Mouse (Mus musculus): ENCODE measurements around the gene Rngtt.

DNA sequence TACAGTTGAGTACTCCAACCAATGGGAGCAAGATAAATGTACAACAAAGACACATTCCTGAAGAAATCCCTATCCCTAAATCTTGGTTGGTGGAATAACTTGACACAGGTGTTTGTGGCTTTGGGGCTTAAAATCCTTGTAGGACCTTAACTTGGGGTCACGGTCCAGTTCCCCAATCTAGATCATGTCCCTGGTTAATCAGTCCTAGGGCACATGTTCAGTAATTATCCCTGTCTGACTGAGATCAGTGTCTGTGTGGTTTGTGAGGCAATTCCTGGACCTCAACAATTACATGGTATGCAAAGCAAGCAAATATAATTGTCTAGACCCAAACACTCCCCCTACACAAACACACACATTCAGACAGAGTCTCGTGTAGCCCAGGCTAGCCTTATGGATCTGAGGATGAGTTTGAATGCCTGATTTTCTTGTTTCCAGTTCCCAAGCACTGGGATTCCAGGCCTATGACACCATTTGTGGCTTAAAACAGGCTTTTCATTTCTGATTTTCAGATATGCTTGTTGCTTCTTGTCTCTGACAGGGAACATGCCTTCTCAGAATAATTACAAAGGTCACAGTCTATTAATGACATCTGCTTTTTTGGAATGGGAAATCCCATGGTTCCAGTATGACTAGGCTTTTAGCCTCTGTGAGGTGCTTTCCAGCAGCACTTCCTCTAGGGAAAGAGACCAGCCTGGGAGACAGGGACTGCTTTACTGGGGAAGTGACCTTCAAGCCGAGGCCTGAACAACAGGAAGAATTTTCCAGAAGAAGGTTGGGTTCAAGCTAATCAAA lies 28.0 kb upstream of the Rngtt start:
- no peak for TF ChIP-seq ETS1 (IDR thresholded peaks at IDR 0.05; ENCODE audit: low read depth, low read length)
- no peak for TF ChIP-seq CTCF (IDR thresholded peaks at IDR 0.05 in 2 of 3, conservative IDR thresholded peaks at IDR 0.05 in 1 of 3; ENCODE audit: control insufficient read depth in 1 of 3, insufficient read depth in 1 of 3, low read depth in 2 of 3, low read length in 3 of 3, poor library complexity in 1 of 3, severe bottlenecking in 1 of 3)
- no peak for TF ChIP-seq ZNF384 (IDR thresholded peaks at IDR 0.05; ENCODE audit: low read depth, low read length)
- TF ChIP-seq BHLHE40 (IDR thresholded peaks at IDR 0.05; ENCODE audit: borderline replicate concordance, low read depth, low read length), result no peak
- TF ChIP-seq GATA1 (IDR thresholded peaks at IDR 0.05; ENCODE audit: low read depth, low read length), result no peak
- no peak for TF ChIP-seq USF1 (IDR thresholded peaks at IDR 0.05; ENCODE audit: low read depth, low read length)
- no peak for TF ChIP-seq HCFC1 (IDR thresholded peaks at IDR 0.05; ENCODE audit: low read depth, low read length)
- no peak for TF ChIP-seq ZKSCAN1 (IDR thresholded peaks at IDR 0.05; ENCODE audit: low read depth, low read length)
- TF ChIP-seq UBTF (IDR thresholded peaks at IDR 0.05; ENCODE audit: borderline replicate concordance, insufficient read depth, low read depth, low read length), result no peak
- TF ChIP-seq POLR2AphosphoS2 (IDR thresholded peaks at IDR 0.05; ENCODE audit: low read length), result no peak
